In genomic region chr17:26420491-26421247, GRCm38 (mm10) we compare ENCODE assay signal across 15 mouse cellular contexts. TPM values are rescaled to one million over a fixed set of nuclear protein-coding genes. Genes with fewer than 3 reads are reported as not detected.
A peak's percentile ranks its signal among the peaks of the same experiment; 100 is the strongest.
DNase-seq lines count a peak whose midpoint lies in the region; ATAC-seq lines count a peak whose summit lies in the region.
"Had no signal": no experiment of that assay in that cellular context is flagged by ENCODE, and none has a peak within 500 bp of the region (broad histone marks: within the 10 kb centered on the region; RNA-seq: fewer than 3 reads in every experiment).

No protein-coding gene starts in this region.

- no peaks in the 10 kb centered on the region for H3K9me3 ChIP-seq in heart, embryonic 16.5 days (replicated peaks; ENCODE audit: control insufficient read depth, low read length)
- H3K9me3 ChIP-seq in intestine, embryonic 14.5 days (ENCODE audit: control insufficient read depth, low read length): no peaks in the 10 kb centered on the region
- no peaks in the 10 kb centered on the region for H3K9me3 ChIP-seq in embryonic facial prominence, embryonic 10.5 days
- no peaks in the 10 kb centered on the region for H3K9me3 ChIP-seq in midbrain, embryonic 10.5 days (replicated peaks)
- H3K9me3 ChIP-seq: forebrain, embryonic 12.5 days; limb, embryonic 10.5 days; lung, embryonic 15.5 days had no signal

- WGBS in heart, embryonic 16.5 days: 77% methylated on average over 7 of the region's 7 CpGs
- 72% methylated on average over 7 of the region's 7 CpGs for WGBS in intestine, embryonic 14.5 days
- 76% methylated on average over 7 of the region's 7 CpGs for WGBS in embryonic facial prominence, embryonic 10.5 days
- 85% methylated on average over 7 of the region's 7 CpGs for WGBS in midbrain, embryonic 10.5 days

- no peaks in the 10 kb centered on the region for H3K36me3 ChIP-seq in heart, embryonic 16.5 days (ENCODE audit: control insufficient read depth, insufficient read depth)
- H3K36me3 ChIP-seq in intestine, embryonic 14.5 days (ENCODE audit: control insufficient read depth, insufficient read depth, low read length): no peaks in the 10 kb centered on the region
- no peaks in the 10 kb centered on the region for H3K36me3 ChIP-seq in embryonic facial prominence, embryonic 10.5 days (replicated peaks)
- H3K36me3 ChIP-seq in midbrain, embryonic 10.5 days: no peaks in the 10 kb centered on the region
- H3K36me3 ChIP-seq: forebrain, embryonic 12.5 days; limb, embryonic 10.5 days; lung, embryonic 15.5 days had no signal

- no peaks in the 10 kb centered on the region for H3K27me3 ChIP-seq in heart, embryonic 16.5 days (ENCODE audit: control insufficient read depth, insufficient read depth, low read length)
- H3K27me3 ChIP-seq in intestine, embryonic 14.5 days (replicated peaks; ENCODE audit: control insufficient read depth, insufficient read depth, low read length): no peaks in the 10 kb centered on the region
- peaks cover 70% of the 10 kb centered on the region for H3K27me3 ChIP-seq in embryonic facial prominence, embryonic 10.5 days (replicated peaks; ENCODE audit: low read depth, poor library complexity, severe bottlenecking)
- H3K27me3 ChIP-seq in midbrain, embryonic 10.5 days (ENCODE audit: low read depth, poor library complexity, severe bottlenecking): peaks cover 61% of the 10 kb centered on the region
- H3K27me3 ChIP-seq: lung, embryonic 15.5 days had no signal

- no peak overlapping the region for H3K4me3 ChIP-seq in heart, embryonic 16.5 days (ENCODE audit: low read length)
- H3K4me3 ChIP-seq in intestine, embryonic 14.5 days (ENCODE audit: low read depth, low read length): no peak overlapping the region
- no peak overlapping the region for H3K4me3 ChIP-seq in embryonic facial prominence, embryonic 10.5 days
- H3K4me3 ChIP-seq in midbrain, embryonic 10.5 days: no peak overlapping the region
- H3K4me3 ChIP-seq: forebrain, embryonic 12.5 days; limb, embryonic 10.5 days; lung, embryonic 15.5 days had no signal

- no peak for ATAC-seq in heart, embryonic 16.5 days (replicated peaks; ENCODE audit: extremely low read depth, insufficient read depth, low FRiP score)
- peak; percentile 40; the same call in 1 of the 2 replicates for ATAC-seq in intestine, embryonic 14.5 days (replicated peaks; ENCODE audit: low FRiP score, low TSS enrichment, low read depth)
- ATAC-seq: midbrain, embryonic 16.5 days had no signal

- H3K27ac ChIP-seq in heart, embryonic 16.5 days (ENCODE audit: low read length): peak overlapping the region; percentile 32
- H3K27ac ChIP-seq in intestine, embryonic 14.5 days (ENCODE audit: low read depth): no peak overlapping the region
- H3K27ac ChIP-seq in embryonic facial prominence, embryonic 10.5 days (replicated peaks): no peak overlapping the region
- H3K27ac ChIP-seq in midbrain, embryonic 10.5 days (replicated peaks): no peak overlapping the region
- H3K27ac ChIP-seq: forebrain, embryonic 12.5 days; hindbrain, embryonic 14.5 days; limb, embryonic 10.5 days; lung, embryonic 15.5 days had no signal

- no peak overlapping the region for H3K9ac ChIP-seq in heart, embryonic 16.5 days (ENCODE audit: low read length)
- no peak overlapping the region for H3K9ac ChIP-seq in intestine, embryonic 14.5 days (ENCODE audit: low read length)
- H3K9ac ChIP-seq: forebrain, embryonic 12.5 days; hindbrain, embryonic 14.5 days; lung, embryonic 15.5 days had no signal

- peaks cover 34% of the 10 kb centered on the region for H3K4me1 ChIP-seq in heart, embryonic 16.5 days (ENCODE audit: control insufficient read depth, insufficient read depth, low read length)
- peaks cover 15% of the 10 kb centered on the region for H3K4me1 ChIP-seq in intestine, embryonic 14.5 days (replicated peaks; ENCODE audit: control insufficient read depth, insufficient read depth, low read length)
- peaks cover 13% of the 10 kb centered on the region for H3K4me1 ChIP-seq in embryonic facial prominence, embryonic 10.5 days
- peaks cover 12% of the 10 kb centered on the region for H3K4me1 ChIP-seq in midbrain, embryonic 10.5 days

- DNase-seq in heart, adult 18-20 months: no peak
- peak; percentile 21 for DNase-seq in 3T3-L1 (ENCODE audit: low read depth, low spot score)
- no peak for DNase-seq in intestine, embryonic 14.5 days (ENCODE audit: low spot score)
- DNase-seq in kidney, postnatal 14 days: peak; percentile 45
- no peak for DNase-seq in embryonic facial prominence, embryonic 10.5 days (ENCODE audit: low spot score)
- DNase-seq in thymus, postnatal 4 days: no peak
- no peak for DNase-seq in midbrain, embryonic 10.5 days (ENCODE audit: low spot score)
- DNase-seq: cerebellum, adult 9-11 months had no signal

- H3K4me2 ChIP-seq in heart, embryonic 16.5 days (ENCODE audit: low read depth, low read length): no peak overlapping the region
- no peak overlapping the region for H3K4me2 ChIP-seq in intestine, embryonic 14.5 days (ENCODE audit: low read length)
- H3K4me2 ChIP-seq: forebrain, embryonic 12.5 days; hindbrain, embryonic 14.5 days; liver, embryonic 11.5 days; lung, embryonic 15.5 days had no signal

RNA-seq across cellular contexts. Expression of gene Neurl1b, which starts 6.0 kb away (rescaled TPM):
- 3.0 and 3.3 TPM in 2 replicates for polyA plus RNA-seq in heart, embryonic 16.5 days (2015; fragmentation: Nextera tagmentation; extraction: Ambion mirVana)
- total RNA-seq in heart, adult 18-20 months (2021): 1 to 10 TPM; 5.6 to 5.9 TPM
- polyA plus RNA-seq in intestine, embryonic 14.5 days (2014; fragmentation: Nextera tagmentation; extraction: Ambion mirVana): 2.3 and 3.1 TPM in 2 replicates
- polyA plus RNA-seq in embryonic facial prominence, embryonic 10.5 days (2016; fragmentation: Nextera tagmentation; extraction: Ambion mirVana): 0.16 TPM in 2 replicates
- 0.16 and 0.19 TPM in 2 replicates for polyA plus RNA-seq in midbrain, embryonic 10.5 days (2016; fragmentation: Nextera tagmentation; extraction: Ambion mirVana)

Comparison
In these comparisons a context has a peak if more than half of its experiments do, and no peak if none do; other contexts are left out.
1. DNase-seq: peak in 3T3-L1 (single experiment) and kidney, postnatal 14 days (single experiment); none in heart, adult 18-20 months (0 of 2), intestine, embryonic 14.5 days (single experiment), embryonic facial prominence, embryonic 10.5 days (single experiment), thymus, postnatal 4 days (single experiment) and midbrain, embryonic 10.5 days (single experiment).